8 mouse cellular contexts compared by ENCODE assay signal in the genomic region with DNA sequence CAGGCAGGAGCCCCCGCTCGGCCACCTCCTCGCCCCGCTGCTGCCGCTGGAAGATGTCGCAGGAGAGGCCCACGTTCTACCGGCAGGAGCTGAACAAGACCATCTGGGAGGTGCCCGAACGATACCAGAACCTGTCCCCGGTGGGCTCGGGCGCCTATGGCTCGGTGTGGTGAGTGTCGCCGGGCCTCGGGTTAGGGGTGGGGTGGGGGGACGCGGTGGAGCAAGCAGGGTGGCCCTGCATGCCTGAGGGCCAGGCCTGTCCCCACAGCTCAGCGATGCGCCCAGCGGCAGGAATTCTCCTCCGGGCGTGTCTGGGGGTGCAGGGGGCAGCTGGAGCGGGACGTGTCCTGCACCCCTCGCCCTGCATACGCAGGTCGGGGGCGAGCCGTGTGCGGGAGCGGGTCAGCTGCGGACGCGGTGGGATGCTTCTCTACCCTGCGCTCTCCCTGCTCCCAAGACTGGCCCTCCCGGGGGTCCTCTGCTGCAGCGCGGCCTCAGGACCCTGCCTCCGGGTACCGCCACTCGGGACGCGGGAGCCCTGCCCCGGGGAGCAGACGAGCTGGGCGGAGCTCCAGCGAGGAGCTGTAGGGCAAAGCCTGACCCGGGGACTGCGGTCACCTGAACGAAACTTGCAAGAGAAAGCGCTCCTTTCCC. TPM values are rescaled to one million over a fixed set of nuclear protein-coding genes. Genes with fewer than 3 reads are reported as not detected.
DNase-seq lines count a peak whose midpoint lies in the region; ATAC-seq and TF ChIP-seq lines count a peak whose summit lies in the region.

No protein-coding gene starts in this region.

- WGBS in embryonic facial prominence, embryonic 15.5 days, result under 1% methylated on average over 52 of the region's 53 CpGs
- WGBS in heart, postnatal 0 days, result under 1% methylated on average over 53 of the region's 53 CpGs
- under 1% methylated on average over 53 of the region's 53 CpGs for WGBS in midbrain, embryonic 12.5 days

- DNase-seq in CD4-positive, CD25-positive, alpha-beta regulatory T cell, adult 2 months (ENCODE audit: low read depth, low spot score), result peak; percentile 64
- DNase-seq in adrenal gland, postnatal 36 days, result peak; percentile 71 to 80
- peak; percentile 49 for DNase-seq in heart, postnatal 0 days (ENCODE audit: low spot score)
- DNase-seq in kidney, postnatal 4 days, result peak; percentile 70 to 79
- peak; percentile 46 to 47 for DNase-seq in spleen, postnatal 14 days (ENCODE audit: low spot score in 2 of 2)

- peak overlapping the region; percentile 98 for H3K4me3 ChIP-seq in embryonic facial prominence, embryonic 15.5 days (replicated peaks)
- peak overlapping the region; percentile 92 for H3K4me3 ChIP-seq in heart, postnatal 0 days (ENCODE audit: low read depth, low read length)
- peak overlapping the region; percentile 96 for H3K4me3 ChIP-seq in midbrain, embryonic 12.5 days

- no peak for ATAC-seq in CD4-positive, CD25-positive, alpha-beta regulatory T cell, adult 4 months
- peak; percentile 27 for ATAC-seq in embryonic facial prominence, embryonic 15.5 days (ENCODE audit: insufficient number of reproducible peaks, low FRiP score, low TSS enrichment, low read depth)
- peak; percentile 39 for ATAC-seq in heart, postnatal 0 days (ENCODE audit: insufficient read depth, low read depth)
- ATAC-seq in midbrain, embryonic 12.5 days (ENCODE audit: low FRiP score, low read depth), result peak; percentile 60

- H3K9me3 ChIP-seq in embryonic facial prominence, embryonic 15.5 days (replicated peaks), result no peaks in the 10 kb centered on the region
- no peaks in the 10 kb centered on the region for H3K9me3 ChIP-seq in heart, postnatal 0 days (replicated peaks; ENCODE audit: control insufficient read depth, low read length)
- no peaks in the 10 kb centered on the region for H3K9me3 ChIP-seq in midbrain, embryonic 12.5 days

- H3K27ac ChIP-seq in embryonic facial prominence, embryonic 15.5 days (replicated peaks), result peak overlapping the region; percentile 96
- H3K27ac ChIP-seq in heart, postnatal 0 days (ENCODE audit: low read depth), result peak overlapping the region; percentile 94
- peak overlapping the region; percentile 98 for H3K27ac ChIP-seq in midbrain, embryonic 12.5 days (replicated peaks)

- peak overlapping the region; percentile 92 for H3K9ac ChIP-seq in embryonic facial prominence, embryonic 15.5 days
- H3K9ac ChIP-seq in heart, postnatal 0 days (replicated peaks; ENCODE audit: low read depth, low read length), result peak overlapping the region; percentile 89
- H3K9ac ChIP-seq in midbrain, embryonic 12.5 days (replicated peaks), result peak overlapping the region; percentile 95

- TF ChIP-seq EP300 in heart, postnatal 0 days (IDR thresholded peaks at IDR 0.05; ENCODE audit: low read depth), result no peak

- peaks cover 8% of the 10 kb centered on the region for H3K27me3 ChIP-seq in embryonic facial prominence, embryonic 15.5 days
- no peaks in the 10 kb centered on the region for H3K27me3 ChIP-seq in heart, postnatal 0 days (ENCODE audit: control insufficient read depth, insufficient read depth, low read length)
- peaks cover 19% of the 10 kb centered on the region for H3K27me3 ChIP-seq in midbrain, embryonic 12.5 days

- no peaks in the 10 kb centered on the region for H3K36me3 ChIP-seq in embryonic facial prominence, embryonic 15.5 days
- H3K36me3 ChIP-seq in heart, postnatal 0 days (replicated peaks; ENCODE audit: control insufficient read depth, insufficient read depth, low read length), result no peaks in the 10 kb centered on the region
- H3K36me3 ChIP-seq in midbrain, embryonic 12.5 days, result no peaks in the 10 kb centered on the region

- TF ChIP-seq CTCF in heart, postnatal 0 days (IDR thresholded peaks at IDR 0.05; ENCODE audit: low read depth), result no peak; the same call in 1 of the 2 replicates

- peak overlapping the region; percentile 59 for H3K4me2 ChIP-seq in embryonic facial prominence, embryonic 15.5 days (replicated peaks)
- H3K4me2 ChIP-seq in heart, postnatal 0 days (ENCODE audit: low read depth, low read length), result peak overlapping the region; percentile 69
- H3K4me2 ChIP-seq in midbrain, embryonic 12.5 days (replicated peaks), result peak overlapping the region; percentile 74

- H3K4me1 ChIP-seq in embryonic facial prominence, embryonic 15.5 days, result peaks cover 41% of the 10 kb centered on the region
- peaks cover 17% of the 10 kb centered on the region for H3K4me1 ChIP-seq in heart, postnatal 0 days (ENCODE audit: control insufficient read depth, insufficient read depth)
- H3K4me1 ChIP-seq in midbrain, embryonic 12.5 days, result peaks cover 42% of the 10 kb centered on the region

RNA-seq across cellular contexts. Expression of a gene that starts 0.7 kb away (rescaled TPM):
- polyA plus RNA-seq in CD4-positive, CD25-positive, alpha-beta regulatory T cell, adult 4 months (2017; shearing (Covaris generic)), result 10 to 100 TPM; 17.8 to 20.7 TPM
- 10 to 100 TPM; 66.1 to 84.1 TPM for total RNA-seq in adrenal gland, postnatal 36 days (2021)
- polyA plus RNA-seq in embryonic facial prominence, embryonic 15.5 days (2015; fragmentation: Nextera tagmentation; extraction: Ambion mirVana), result 46.7 and 48.1 TPM in 2 replicates
- total RNA-seq in heart, postnatal 0 days (2014; rRNA removed; ENCODE audit: low replicate concordance), result 29.5 and 47.7 TPM in 2 replicates
- polyA plus RNA-seq in heart, postnatal 0 days (2015; fragmentation: Nextera tagmentation; extraction: Ambion mirVana), result 17.8 and 19.4 TPM in 2 replicates
- 36.6 and 40.7 TPM in 2 replicates for polyA plus RNA-seq in midbrain, embryonic 12.5 days (2016; fragmentation: Nextera tagmentation; extraction: Ambion mirVana)

RNA-seq across cellular contexts. Expression of a gene that starts 1.8 kb away (rescaled TPM):
- polyA plus RNA-seq in CD4-positive, CD25-positive, alpha-beta regulatory T cell, adult 4 months (2017; shearing (Covaris generic)), result under 1 TPM in 1 of 2 experiments, not detected in 1; 0.32 TPM
- total RNA-seq in adrenal gland, postnatal 36 days (2021), result 1 to 10 TPM; 1.2 to 2.2 TPM
- 0.35 and 0.80 TPM in 2 replicates for polyA plus RNA-seq in embryonic facial prominence, embryonic 15.5 days (2015; fragmentation: Nextera tagmentation; extraction: Ambion mirVana)
- total RNA-seq in heart, postnatal 0 days (2014; rRNA removed; ENCODE audit: low replicate concordance), result not detected in 2 replicates
- 0.29 and 0.36 TPM in 2 replicates for polyA plus RNA-seq in heart, postnatal 0 days (2015; fragmentation: Nextera tagmentation; extraction: Ambion mirVana)
- polyA plus RNA-seq in midbrain, embryonic 12.5 days (2016; fragmentation: Nextera tagmentation; extraction: Ambion mirVana), result 0.68 and 0.91 TPM in 2 replicates

RNA-seq across cellular contexts. Expression of a gene that starts 34.1 kb away (rescaled TPM):
- polyA plus RNA-seq in CD4-positive, CD25-positive, alpha-beta regulatory T cell, adult 4 months (2017; shearing (Covaris generic)), result 10 to 100 TPM; 10.1 TPM
- total RNA-seq in adrenal gland, postnatal 36 days (2021), result 1 to 10 TPM; 1.1 to 1.2 TPM
- 2.3 and 3.4 TPM in 2 replicates for polyA plus RNA-seq in embryonic facial prominence, embryonic 15.5 days (2015; fragmentation: Nextera tagmentation; extraction: Ambion mirVana)
- total RNA-seq in heart, postnatal 0 days (2014; rRNA removed; ENCODE audit: low replicate concordance), result not detected in 2 replicates
- polyA plus RNA-seq in heart, postnatal 0 days (2015; fragmentation: Nextera tagmentation; extraction: Ambion mirVana), result 1.00 and 1.2 TPM in 2 replicates
- polyA plus RNA-seq in midbrain, embryonic 12.5 days (2016; fragmentation: Nextera tagmentation; extraction: Ambion mirVana), result 3.4 and 3.5 TPM in 2 replicates
